Mouse (Mus musculus): ENCODE data around the gene Zbtb48.
"Not testable (repeated sequence)": the region's sequence is repeated elsewhere in the genome, so short reads cannot be mapped to it uniquely, and the experiment has no call there.

The Zbtb48 gene

DNA sequence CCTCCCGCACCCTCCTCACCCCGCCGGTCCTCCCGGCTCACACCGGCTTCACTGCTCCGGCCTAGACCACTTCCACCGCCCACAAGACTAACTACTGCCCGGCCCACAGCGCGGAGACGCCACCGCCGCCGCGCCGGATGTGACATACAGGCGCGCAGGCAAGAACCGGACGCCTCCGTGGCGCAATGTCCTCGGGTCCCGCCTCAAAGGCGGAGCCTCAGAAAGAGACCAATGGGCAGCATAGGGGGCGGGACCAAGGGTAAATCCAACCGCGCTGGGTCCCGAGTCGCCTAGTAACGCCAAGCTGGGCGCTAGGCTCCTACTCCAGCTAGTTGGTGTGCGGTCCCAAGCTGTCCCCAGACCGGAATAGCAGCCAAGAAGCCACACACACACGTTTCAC, at the start of gene Zbtb48:
TSS of gene Zbtb48 (minus strand) at position 148 of the 400 bp plus-strand sequence.
- peak; percentile 95 for DNase-seq (ENCODE audit: low spot score)

DNA sequence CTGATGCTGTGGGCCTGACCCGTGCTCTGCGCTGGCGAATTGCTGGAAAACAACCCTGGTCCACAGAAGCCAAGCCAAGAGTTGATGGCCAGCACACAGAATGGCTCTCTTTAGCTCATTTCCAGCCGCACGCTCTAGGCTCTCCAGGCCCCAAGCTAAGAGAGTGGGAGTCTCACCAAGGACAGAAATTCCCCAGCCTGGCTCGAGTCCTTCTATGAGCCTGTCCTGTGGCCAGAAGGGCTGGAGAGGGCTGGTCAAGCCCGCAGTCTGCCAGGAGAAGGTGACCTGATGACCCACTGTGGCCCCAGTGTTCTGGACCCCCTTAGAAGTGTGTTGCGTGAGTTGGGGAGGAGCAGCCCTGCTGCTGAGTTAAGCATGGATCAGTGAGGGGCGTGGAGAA, 49.7 kb upstream of the Zbtb48 start:
- DNase-seq (ENCODE audit: low spot score), result peak; percentile 38

DNA sequence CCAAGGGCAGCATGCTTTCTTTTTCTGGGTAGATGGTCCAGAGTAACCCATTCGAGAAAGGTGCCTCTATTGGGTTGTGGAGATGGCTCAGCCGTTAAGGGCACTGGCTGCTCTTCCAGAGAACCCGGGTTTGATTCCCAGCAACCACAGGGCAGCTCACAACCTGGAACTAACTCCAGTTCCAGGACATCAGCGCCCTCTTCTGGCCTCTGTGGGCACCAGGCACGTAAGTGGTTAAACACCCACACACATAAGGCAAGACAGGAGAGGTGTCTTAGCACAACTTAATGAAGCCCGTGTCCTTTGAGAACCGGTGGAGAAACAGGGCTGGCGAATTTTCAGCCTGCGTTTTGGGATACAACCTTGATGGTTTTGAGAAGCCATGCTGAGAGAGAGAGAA, 47.1 kb upstream of the Zbtb48 start:
- no peak for DNase-seq (ENCODE audit: low spot score)

DNA sequence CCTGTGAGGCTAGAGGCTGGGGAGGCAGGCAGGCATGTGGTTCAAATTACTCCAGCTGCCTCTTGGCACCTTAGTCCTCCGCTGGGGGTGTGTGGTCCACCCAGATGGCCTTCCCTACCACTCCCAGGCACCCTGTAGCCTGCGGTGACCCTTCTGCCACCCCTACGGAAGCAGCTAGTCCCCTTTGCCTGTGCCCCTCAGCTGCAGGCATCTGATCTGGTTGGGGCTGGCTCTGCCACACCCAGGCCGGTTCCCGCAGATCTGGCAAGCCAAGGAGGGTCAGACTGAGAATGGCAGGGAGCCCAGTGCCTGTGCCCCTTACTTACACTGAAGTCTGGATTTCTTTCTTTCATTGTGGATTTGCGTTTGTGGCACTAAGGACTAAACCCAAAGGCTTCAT, 46.2 kb upstream of the Zbtb48 start:
- DNase-seq (ENCODE audit: low spot score), result peak; percentile 54

DNA sequence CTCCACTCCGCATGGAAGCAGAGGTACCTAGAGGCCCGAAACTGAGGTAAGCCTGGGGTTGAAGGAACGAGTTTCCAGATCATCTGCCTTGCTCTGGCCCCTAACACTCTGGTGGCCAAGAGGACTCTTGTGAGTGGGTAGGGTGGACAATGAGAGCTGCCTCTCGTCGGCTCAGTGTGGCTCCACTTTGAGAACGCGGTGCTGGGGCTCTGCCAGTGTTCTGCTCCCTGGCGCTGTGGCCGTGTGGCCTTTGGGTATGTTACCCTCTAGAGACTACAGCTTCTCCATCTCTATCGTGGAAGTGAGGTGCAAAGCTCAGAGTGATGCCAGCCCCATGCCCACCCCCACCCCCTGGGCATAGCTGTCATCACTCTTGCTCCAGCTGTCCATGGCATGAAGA, 45.2 kb upstream of the Zbtb48 start:
- no peak for DNase-seq (ENCODE audit: low spot score)

DNA sequence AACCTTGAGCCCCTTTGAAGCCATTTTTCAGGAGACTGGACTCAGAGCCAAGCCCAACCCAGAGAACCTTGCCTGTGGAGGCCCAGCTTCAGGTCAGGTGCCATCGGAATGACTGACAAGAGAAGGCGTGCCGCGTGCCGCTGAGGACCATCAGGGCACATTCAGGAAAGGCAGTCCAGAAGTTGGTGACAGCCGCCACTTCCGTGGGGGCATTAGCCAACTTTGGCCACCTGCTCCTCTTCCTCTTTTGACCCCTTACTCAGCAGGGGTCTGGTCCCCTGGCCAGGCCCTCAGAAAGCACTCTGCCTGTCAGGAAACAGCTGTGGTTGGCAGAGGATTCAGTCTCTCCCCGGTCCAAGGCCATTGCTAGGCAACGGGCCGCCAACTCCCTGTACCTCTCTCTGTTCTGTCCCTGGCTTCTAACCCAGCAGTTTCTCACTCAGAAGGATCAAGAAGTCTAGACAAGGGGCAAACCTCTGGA, 44.7 kb upstream of the Zbtb48 start, which contains the start of gene Plekhg5:
TSS of gene Plekhg5 (plus strand) at position 378 of the 481 bp plus-strand sequence.
- DNase-seq (ENCODE audit: low spot score), result peak; percentile 90

DNA sequence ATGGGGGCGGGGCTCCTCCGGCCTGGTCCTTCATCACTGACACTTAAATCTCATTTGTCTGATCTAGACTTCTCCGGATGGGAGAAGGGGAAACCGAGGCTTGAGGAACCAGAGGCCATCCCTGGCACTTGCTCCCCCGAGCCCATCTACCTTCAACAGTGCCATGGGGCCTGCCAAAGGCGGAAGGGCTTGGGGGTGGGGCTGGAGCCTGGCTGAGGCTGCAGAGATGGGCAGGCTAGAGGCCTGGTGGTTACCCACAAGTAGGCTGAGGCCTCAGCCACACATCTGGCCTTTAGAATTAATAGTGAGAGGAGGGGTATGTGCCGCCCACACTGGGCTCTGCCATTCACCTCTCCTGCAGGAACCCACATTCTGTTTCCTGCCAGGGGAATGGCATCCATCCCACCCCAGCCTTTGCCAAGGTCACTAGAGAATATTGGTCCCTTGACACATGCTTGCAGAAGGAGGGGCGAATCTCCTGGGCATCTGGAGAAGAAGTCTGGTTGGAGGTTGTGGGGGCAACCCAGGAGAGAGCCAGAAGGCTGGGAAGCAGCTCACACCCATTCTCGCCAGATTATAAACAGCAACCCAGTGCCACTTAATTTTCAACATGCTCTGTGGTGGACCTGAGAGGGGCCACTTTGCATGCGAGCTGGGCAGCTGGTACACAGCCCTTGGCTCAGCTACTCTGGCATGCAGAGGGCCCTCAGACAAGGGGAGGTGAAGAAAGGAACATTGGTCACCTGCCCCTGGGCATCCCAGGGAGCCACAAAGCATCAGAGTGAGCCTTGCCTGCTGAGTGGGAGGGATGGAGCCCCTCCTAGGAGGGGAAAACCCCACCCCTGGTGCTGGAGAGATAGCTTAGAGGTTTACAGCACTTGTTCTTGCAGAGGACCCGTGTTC, 43.3 kb upstream of the Zbtb48 start:
- DNase-seq (ENCODE audit: low spot score), result peak; percentile 34

DNA sequence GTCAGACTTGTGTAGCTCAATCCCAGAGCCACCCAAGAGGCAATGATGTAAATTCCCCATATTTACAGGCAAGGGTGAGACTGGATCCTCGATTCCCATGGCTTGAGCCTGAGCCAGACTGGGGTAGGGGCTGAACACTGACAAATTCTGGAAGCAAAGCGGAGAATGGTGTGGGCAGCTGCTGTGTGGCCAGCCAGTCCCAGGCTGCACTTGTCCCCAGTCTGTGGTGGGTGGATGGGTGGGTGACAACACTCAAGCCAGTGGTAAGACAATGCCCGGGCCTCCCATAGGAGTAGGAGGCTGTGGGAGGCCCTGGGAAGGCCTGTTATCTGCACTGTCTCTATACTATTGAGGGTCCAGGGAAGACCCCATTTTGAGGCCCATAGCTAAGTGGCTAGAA, 41.8 kb upstream of the Zbtb48 start:
- no peak for DNase-seq (ENCODE audit: low spot score)

DNA sequence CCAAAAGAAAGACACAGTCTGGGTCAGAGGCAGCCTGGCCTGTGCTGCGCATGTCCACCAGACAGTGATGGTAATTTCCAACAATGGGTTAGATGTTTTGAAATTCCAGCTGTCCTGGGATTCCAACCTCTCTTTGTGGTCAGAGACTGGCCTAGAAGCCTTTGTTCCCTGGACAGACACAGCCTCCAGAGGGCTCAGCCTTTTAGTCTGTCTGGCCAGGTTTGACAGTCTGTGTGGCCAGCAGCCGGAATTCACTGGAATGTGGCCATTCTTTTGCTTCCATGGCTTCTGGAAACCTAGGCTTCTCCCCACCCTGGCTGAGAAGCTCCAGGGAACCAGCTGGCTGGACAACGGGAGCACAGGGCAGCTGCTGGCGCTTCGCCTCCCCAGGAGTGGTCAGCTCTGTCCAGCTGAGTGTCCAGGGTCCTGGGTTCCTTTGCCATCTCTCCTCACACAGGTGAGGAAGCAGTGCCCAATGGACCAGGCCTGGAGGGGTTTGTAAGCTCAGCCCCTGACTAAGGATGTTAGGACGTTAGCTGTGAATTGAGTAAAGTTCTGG, 40.8 kb upstream of the Zbtb48 start:
- DNase-seq (ENCODE audit: low spot score), result peak; percentile 64

DNA sequence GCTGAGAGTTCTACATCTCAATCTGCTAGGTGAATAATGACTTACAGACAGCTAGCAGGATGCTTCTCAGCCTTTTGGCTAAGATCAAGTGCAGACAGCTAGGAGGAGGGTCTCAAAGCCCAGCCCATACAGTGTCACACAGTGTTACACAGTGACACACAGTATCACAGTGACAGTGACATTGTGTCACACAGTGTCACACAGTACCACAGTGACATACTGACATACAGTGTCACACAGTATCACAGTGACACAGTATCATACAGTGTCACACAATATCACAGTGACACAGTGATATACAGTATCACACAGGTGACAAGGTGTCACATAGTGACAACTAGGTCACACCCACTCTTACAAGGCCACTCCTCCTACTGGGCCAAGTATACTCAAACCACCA, 39.8 kb upstream of the Zbtb48 start:
- no peak for DNase-seq (ENCODE audit: low spot score)

DNA sequence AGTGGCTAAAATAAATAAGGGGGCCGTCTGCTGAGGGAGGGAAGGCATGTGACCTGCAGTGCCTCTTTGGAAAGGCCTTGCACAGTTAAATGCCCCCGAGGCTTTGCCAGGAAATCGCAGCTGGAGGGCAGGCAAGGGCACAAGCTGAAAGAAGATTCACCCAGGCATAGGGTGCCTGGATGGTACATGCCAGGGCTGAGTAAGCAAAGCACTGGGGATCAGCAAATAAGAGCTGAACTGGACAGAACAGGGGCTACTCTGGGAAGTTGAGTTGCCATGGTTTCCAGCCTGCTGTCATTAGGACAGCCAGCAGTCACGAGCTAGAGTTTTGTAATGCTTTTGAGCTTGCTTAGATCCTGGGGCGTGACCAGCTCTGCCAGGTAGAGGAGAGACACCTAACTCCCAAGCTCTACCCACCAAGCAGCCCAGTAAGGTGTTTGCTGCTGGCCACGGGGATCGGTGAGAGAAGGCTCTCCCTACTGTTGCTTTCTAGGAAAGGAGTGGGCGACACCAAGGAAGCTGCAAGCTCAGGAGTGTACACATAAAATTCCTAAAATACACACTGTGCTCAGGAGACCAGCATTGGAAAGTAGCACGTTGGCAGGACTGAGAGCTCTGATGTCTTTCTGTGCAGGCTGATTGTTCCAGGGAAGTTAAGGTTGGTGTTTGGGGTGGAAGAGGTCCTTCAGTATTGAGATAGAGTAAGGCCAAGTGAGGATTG, 35.1 kb upstream of the Zbtb48 start:
- DNase-seq (ENCODE audit: low spot score), result no peak

DNA sequence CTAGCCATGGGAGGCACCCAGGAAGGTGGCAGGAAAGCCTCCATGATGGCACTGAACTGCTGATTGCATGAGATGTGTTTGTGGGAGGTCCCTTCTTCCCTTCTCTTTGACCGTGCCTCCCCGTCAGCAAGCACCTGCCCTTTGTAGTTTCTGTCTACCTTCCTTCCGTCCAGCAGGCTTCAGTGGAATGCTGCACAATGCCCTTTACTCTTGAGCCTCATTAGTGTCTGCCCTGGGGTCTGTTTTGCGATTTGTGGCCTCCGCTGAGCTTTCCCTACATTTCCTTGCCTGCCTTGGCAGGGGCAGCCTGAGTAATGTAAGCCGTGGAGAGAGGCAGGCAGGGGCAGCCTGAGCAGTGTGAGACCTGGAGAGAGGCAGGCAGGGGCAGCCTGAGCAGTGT, 17.1 kb upstream of the Zbtb48 start:
- no peak for DNase-seq (ENCODE audit: low spot score)

DNA sequence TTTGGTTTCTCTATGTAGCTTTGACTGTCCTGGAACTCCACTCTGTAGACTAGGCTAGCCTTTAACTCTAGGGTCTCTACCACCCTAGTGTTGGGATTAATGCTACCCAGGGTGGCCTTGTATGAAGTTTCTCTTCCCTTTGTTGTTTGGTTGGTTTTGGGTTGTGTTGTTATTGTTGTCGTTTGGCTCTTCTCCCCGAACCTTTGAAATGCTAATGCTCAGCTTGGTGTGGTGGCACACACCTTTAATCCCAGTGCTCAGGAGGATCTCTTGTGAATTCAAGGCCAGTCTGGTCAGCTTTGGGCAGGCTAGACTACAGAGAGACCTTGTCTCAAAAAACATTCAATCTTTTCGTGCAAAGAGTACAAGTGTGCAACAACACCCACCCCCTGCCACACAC, 15.7 kb upstream of the Zbtb48 start:
- DNase-seq (ENCODE audit: low spot score), result no peak

DNA sequence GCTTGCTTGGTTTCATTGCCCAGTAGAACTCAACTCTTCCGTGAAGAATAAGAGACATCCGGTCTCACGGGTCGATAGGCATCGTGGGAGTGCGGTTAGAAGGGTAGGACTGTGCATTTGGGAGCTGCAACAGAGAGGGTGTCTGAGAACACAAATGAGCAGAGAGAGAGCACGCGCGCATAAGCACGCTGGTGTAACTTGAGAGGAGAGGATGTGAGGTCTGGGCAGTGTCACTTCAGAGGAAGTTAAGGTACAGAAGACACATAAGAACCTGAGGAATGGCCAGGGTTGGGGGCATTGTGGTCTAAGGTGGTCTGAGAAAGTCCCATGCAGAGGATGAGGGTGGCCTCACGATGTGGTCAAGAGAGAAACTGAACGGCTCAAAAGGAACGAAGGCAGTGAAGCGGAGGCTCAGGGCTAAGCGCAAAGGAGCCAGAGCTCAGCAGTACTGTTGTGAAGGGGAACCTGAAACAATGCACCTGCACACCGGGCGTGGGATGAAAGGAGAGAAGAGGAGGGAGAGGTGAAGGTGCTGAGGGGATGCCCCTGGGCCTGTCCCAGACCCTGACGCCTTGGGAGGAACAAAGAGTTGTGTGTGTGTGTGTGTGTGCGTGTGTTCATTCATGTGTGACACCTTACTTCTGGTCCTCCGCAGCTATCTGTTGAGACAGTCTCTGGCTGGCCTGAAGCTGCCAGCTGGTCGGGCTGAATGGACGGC, 14.6 kb upstream of the Zbtb48 start:
- DNase-seq (ENCODE audit: low spot score), result no peak

DNA sequence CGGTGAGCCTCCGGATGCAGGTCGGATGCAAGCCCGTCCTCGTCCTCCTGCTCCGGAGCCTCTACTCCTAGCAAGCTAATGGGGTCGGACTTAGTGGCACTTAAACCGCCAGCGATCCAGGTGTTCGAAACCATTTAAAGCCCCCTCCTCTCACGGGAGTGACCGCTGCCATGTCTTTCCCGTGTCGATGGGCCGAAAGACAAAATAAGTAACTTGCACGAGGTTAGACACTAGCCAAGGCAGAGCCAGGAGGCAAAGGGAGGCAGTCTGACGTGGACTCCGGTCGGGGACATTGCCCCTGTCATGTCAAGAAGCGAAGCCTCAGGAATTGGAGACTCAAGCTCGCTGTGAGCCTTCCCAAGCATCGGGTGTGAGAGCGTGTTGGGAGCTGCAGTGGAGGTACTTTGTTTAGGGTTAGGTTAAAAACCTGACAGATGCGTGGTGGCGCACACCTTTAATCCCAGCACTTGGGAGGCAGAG, 12.4 kb upstream of the Zbtb48 start:
- DNase-seq (ENCODE audit: low spot score), result no peak

DNA sequence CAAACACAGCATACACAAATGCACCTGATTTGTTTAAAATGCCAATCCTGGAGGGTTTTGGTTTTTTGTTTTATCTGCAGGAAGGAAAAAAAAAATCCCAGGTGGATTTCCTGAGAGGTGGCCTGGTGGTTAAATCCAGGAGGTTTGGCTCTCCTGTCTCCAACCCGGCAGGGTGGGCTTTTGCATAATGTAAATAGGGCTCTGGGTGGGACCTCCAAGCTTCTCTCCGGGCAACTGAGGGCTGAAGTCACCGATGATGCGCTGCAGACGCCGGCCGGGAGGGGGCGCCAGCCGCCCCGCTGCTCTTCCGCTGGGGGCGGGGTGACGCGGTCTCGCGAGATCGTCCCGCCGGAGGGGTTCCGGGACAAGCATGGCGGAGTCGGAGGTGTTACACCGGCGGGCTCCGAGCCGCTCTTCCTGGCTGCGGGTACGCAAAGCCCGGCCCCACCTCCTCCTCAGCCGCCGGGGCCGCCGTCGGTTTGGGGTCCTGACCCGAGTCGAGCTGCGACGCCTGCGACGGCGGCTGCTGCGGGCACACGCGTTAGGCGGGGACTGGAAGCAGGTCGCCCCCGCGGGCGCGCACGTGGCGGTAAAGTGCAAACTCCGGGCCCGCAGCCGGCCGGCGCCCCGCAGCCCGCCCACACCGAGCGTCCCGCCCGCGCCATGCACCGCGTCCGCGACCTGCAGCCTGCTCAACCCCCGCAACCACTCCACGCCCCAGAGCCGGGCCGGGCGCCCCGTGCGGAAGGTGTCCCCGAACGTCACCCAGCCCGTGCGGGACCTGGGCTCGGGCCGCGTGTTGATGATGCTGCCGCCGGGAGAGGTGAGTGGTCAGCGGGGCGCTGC, 11.7 kb upstream of the Zbtb48 start, which contains the start of gene Nol9:
TSS of gene Nol9 (plus strand) at position 337 of the 846 bp plus-strand sequence.
- peak; percentile 86 for DNase-seq (ENCODE audit: low spot score)

DNA sequence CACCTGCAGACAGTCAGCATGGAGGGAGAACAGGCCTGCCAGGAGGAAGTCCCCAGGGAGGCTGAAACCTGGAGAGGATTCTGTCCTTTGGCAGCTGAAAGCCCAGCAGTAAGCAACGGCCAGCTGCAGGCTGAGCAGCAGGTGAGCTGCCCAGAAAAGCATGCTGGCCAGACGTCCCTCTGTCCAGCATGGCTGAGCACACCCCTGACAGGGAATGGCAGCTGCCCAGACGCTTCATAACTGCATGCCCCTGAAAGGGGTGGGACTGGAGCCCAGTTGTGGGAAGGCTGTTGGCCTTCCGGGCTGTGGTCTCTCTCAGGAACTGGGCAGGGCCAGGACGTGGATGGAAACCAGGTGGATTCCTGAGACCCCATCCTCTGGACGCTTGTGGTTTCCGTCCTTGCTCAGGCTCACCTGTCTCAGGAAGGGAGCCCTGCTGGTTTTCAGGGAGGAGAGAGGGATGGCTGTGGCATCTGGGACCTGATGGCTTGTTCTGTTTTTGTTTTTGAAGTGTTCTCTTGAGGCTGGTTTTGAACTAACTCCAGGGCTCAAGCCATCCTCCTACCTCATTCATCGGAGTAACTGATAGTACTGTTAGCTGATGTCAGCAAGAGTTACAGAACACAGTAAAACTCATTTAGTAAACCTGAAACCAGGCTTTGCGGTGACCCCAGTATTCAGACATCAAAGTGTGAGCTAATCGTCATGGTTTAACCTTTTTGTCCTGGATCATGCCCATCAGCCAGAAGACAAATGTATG, 10.9 kb upstream of the Zbtb48 start, which contains the start of gene Tas1r1:
TSS of gene Tas1r1 (minus strand) at position 344 of the 760 bp plus-strand sequence.
- DNase-seq (ENCODE audit: low spot score), result no peak

DNA sequence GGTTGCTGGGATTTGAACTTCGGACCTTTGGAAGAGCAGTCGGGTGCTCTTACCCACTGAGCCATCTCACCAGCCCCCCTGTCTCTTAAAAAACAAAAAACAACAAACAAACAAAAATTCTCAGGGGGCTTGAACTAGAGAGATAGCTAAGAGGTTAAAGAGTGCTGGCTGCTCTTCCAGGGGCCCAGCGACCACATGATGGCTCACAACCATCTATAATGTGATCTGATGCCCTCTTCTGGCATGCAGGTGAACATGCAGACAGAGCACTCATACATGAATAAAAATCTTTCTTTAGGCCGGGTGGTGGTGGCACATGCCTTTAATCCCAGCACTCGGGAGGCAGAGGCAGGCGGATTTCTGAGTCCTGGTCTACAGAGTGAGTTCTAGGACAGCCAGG, 9.0 kb upstream of the Zbtb48 start:
- DNase-seq (ENCODE audit: low spot score), result not testable (repeated sequence)

DNA sequence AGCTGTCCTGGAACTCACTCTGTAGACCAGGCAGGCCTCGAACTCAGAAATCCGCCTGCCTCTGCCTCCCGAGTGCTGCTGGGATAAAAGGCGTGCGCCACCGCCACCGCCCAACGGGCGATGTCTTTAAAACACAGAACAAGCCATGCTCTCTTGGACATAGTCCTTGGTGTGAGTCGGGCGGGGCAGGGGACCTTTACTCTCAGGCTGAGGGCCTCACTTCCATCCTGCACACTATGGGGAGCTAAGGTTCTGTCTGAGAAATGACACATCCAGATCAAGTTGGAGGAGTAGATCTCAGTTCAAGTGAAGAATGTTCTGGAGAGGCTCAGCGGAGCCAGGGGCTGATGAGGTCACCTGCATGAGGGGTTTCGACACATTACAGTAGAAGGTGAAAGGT, 5.5 kb upstream of the Zbtb48 start:
- DNase-seq (ENCODE audit: low spot score), result no peak

DNA sequence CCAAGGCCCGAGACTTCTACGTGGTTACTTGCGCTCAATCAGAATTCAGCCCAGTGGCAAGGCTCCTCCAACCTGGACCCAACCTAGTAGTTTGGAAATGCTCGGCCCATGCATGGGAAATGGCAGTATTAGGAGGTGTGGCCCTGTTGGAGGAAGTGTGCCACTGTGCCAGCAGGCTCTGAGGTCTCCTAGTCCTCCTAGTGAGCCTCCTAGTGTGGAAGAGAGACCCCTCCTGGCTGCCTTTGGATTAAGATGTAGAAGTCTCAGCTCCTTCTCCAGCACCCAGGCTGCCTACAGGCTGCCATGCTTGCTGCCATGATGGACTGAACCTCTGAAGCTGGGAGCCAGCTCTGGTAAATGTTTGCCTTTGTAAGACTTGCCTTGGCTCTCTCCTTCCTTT, 2.5 kb upstream of the Zbtb48 start:
- DNase-seq (ENCODE audit: low spot score), result peak; percentile 23
